Mouse (Mus musculus) heart, adult 11 months (tissue): Measurements from ENCODE around the gene Aldh18a1.
"Not testable (repeated sequence)": the region's sequence is repeated elsewhere in the genome, so short reads cannot be mapped to it uniquely, and the experiment has no call there.

Source experiments
- DNase-seq: peaks from one replicate; pipeline ENCODE4 v3.0.0; 2022

The Aldh18a1 gene

GRCm38 (mm10) chr19:40581662-40582061 lies 6.6 kb downstream of the Aldh18a1 start:
- peak; percentile 83 for DNase-seq

- peak; percentile 62 for DNase-seq
Observed at GRCm38 (mm10) chr19:40580902-40581301, 7.4 kb downstream of the Aldh18a1 start.

GRCm38 (mm10) chr19:40575438-40575837 lies 12.8 kb downstream of the Aldh18a1 start:
- DNase-seq = no peak

- DNase-seq = peak; percentile 94
Observed at GRCm38 (mm10) chr19:40570726-40571125, 17.5 kb downstream of the Aldh18a1 start.

GRCm38 (mm10) chr19:40567616-40568015 lies 20.6 kb downstream of the Aldh18a1 start:
- peak; percentile 87 for DNase-seq

- peak; percentile 79 for DNase-seq
Observed at GRCm38 (mm10) chr19:40563880-40564645, 24.2 kb downstream of the Aldh18a1 start.

- not testable (repeated sequence) for DNase-seq
Observed at GRCm38 (mm10) chr19:40561521-40561920, 26.7 kb downstream of the Aldh18a1 start.

- no peak for DNase-seq
Observed at GRCm38 (mm10) chr19:40556029-40556428, 32.2 kb downstream of the Aldh18a1 start.

- DNase-seq = no peak
Observed at GRCm38 (mm10) chr19:40555136-40555535, 33.1 kb downstream of the Aldh18a1 start.

GRCm38 (mm10) chr19:40554343-40554742 lies 33.9 kb downstream of the Aldh18a1 start:
- DNase-seq = no peak

- DNase-seq = no peak
Observed at GRCm38 (mm10) chr19:40553849-40554248, 34.4 kb downstream of the Aldh18a1 start.

GRCm38 (mm10) chr19:40553014-40553789 lies 35.1 kb downstream of the Aldh18a1 start:
- no peak for DNase-seq

- no peak for DNase-seq
Observed at GRCm38 (mm10) chr19:40549516-40550135, 38.6 kb downstream of the Aldh18a1 start.

GRCm38 (mm10) chr19:40548796-40549515 lies 39.3 kb downstream of the Aldh18a1 start:
- no peak for DNase-seq

- no peak for DNase-seq
Observed at GRCm38 (mm10) chr19:40548386-40548785, 39.9 kb downstream of the Aldh18a1 start.

GRCm38 (mm10) chr19:40544856-40545255 lies 43.4 kb downstream of the Aldh18a1 start:
- no peak for DNase-seq

- no peak for DNase-seq
Observed at GRCm38 (mm10) chr19:40542776-40543175, 45.5 kb downstream of the Aldh18a1 start.

GRCm38 (mm10) chr19:40536526-40536925 lies 51.7 kb downstream of the Aldh18a1 start:
- peak; percentile 87 for DNase-seq

- peak; percentile 97 for DNase-seq
Observed at GRCm38 (mm10) chr19:40532525-40532924, 55.7 kb downstream of the Aldh18a1 start.

GRCm38 (mm10) chr19:40530323-40530722 lies 57.9 kb downstream of the Aldh18a1 start:
- DNase-seq = no peak

- DNase-seq = no peak
Observed at GRCm38 (mm10) chr19:40528254-40528653, 60.0 kb downstream of the Aldh18a1 start.

- DNase-seq = no peak
Observed at GRCm38 (mm10) chr19:40526367-40527014, 61.8 kb downstream of the Aldh18a1 start.
